Mouse (Mus musculus) spleen, adult 2 months (tissue): ENCODE measurements at regions not wholly inside any gene's neighbourhood (a gene's known extent, or its start where the extent isn't known, plus 50 kb on each side); places are given as distances from the start of the nearest gene placed in this dataset.
"Not testable (repeated sequence)": the region's sequence is repeated elsewhere in the genome, so short reads cannot be mapped to it uniquely, and the experiment has no call there.

Experiments used
- DNase-seq, 2 experiments: peaks; one replicate each; pipeline versions ENCODE4 v3.0.0 to v3.0.0-alpha.2; 2012 to 2021; ENCODE audit warnings: low spot score in 2 of 2, low read depth in 1 of 2
- H3K27ac ChIP-seq: fragments of 200-500 bp; 2 replicates; pipeline ENCODE4 v1.5.1; 2012; ENCODE audit warnings: low read length, inconsistent platforms; ENCODE audit not compliant: insufficient read depth
- H3K27me3 ChIP-seq: fragments of 200-500 bp; 2 replicates; pipeline ENCODE4 v1.6.1; 2012; ENCODE audit warnings: mild to moderate bottlenecking, moderate library complexity, low read length, inconsistent platforms; ENCODE audit not compliant: control insufficient read depth, insufficient read depth
- H3K36me3 ChIP-seq: fragments of 200-500 bp; 2 replicates; pipeline ENCODE4 v1.6.1; 2012; ENCODE audit warnings: mild to moderate bottlenecking, low read length, inconsistent platforms; ENCODE audit not compliant: control insufficient read depth, insufficient read depth
- H3K4me1 ChIP-seq: fragments of 200-500 bp; 2 replicates; pipeline ENCODE4 v1.6.1; 2011; ENCODE audit warnings: inconsistent platforms; ENCODE audit not compliant: control insufficient read depth, insufficient read depth, insufficient read length
- H3K4me3 ChIP-seq: fragments of 200-500 bp; 2 replicates; pipeline ENCODE4 v1.5.1; 2011; ENCODE audit warnings: mild to moderate bottlenecking, inconsistent platforms; ENCODE audit not compliant: insufficient read depth, insufficient read length; ENCODE audit errors: extremely low read depth
- CTCF ChIP-seq: fragments of 200-500 bp; IDR thresholded peaks from 2 replicates; pipeline ENCODE4 v1.5.1; 2011; ENCODE audit warnings: mild to moderate bottlenecking, inconsistent platforms; ENCODE audit not compliant: insufficient read depth, insufficient read length, insufficient replicate concordance; ENCODE audit errors: extremely low read depth
- POLR2A ChIP-seq: fragments of 200-500 bp; IDR thresholded peaks from 2 replicates; pipeline ENCODE4 v1.6.1; 2011; ENCODE audit warnings: low read depth, low read length, inconsistent platforms
- WGBS: fragments of 180-500 bp; shearing (Covaris S2); methylation state at CpG from one replicate; pipeline ENCODE4 v1.1.7; 2018; 5-methylcytosine and 5-hydroxymethylcytosine counted together

DNA sequence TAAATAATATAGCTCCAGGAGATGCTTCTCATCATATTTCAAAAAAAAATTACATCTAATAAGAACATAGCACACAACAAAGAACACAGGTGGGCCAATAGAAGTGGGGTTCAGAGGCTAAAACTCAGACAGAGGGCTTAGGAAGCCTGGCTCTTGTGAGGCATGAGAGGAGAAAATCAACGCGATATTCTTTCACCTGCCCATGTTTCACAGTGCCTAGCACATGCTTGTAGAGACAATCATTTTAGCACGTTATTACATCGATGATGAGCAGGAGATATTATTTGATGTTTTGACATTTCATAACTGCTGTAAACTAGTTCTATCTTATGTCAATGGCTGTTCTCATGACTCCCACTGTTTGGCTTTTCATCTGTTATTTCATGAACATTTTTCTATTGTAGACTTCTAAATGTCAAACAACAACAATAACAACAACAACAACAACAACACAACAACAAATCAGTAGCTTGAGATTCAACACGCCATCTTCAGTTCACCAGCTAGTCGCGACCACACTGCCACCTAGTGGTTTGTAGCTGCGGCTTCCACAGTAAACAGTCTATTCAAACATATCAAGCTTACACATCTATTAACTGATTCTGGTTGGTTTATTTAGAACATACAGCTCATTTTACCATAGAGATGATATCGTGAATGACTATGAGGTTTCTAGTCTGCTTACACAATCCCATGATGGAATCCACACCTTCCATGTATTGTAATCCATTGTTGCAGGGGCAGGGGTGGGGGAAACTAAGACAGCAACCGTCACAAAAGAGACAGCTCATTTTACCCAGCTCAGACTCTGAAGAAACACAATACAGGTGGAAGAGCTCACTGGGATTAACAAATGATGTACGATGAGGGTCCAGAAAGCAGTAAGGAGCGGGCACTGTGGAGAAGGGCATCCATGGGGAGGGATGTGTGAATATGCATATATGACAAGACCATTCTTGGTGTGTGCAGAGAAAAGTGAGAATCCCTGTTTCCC is 60.5 kb upstream of the Tmem200a start:
- whole genome bisulfite sequencing, result 40% methylated on average over 12 of the region's 12 CpGs
- DNase-seq, result peak in 1 of 2 experiments; percentile 5
- H3K4me3 ChIP-seq, result no peak overlapping the region
- H3K36me3 ChIP-seq, result no peaks in the 10 kb centered on the region
- H3K27ac ChIP-seq, result no peak overlapping the region
- no peaks in the 10 kb centered on the region for H3K27me3 ChIP-seq
- TF ChIP-seq POLR2A (no peak), CTCF (peak; percentile 50; the same call in 1 of the 2 replicates)
- H3K4me1 ChIP-seq, result no peaks in the 10 kb centered on the region

DNA sequence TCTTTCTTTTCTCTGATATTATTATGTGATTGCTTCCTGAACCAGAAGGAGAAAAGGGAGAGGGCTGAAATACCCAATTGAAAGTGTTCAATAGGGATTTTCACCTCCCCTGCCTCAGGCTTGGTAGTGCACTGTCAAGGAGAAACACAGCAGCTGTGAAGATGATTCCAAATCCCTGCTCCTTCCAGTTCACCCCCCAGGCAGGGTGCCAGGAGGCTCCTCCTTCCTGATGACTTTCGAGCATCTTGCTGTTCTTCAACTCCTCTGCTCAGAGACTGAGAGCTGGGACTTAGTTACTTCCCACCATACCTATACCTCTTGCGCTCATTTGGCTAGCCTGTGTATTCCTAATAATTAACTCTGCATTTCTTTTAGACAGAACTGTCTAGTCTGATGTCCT is 73.7 kb upstream of the Tmem200a start:
- H3K36me3 ChIP-seq, result no peaks in the 10 kb centered on the region
- TF ChIP-seq CTCF, result no peak
- TF ChIP-seq POLR2A, result no peak
- no peak overlapping the region for H3K4me3 ChIP-seq
- no peak for DNase-seq
- H3K27ac ChIP-seq, result no peak overlapping the region
- H3K4me1 ChIP-seq, result no peaks in the 10 kb centered on the region
- no peaks in the 10 kb centered on the region for H3K27me3 ChIP-seq
- WGBS, result 79% methylated on average over 2 of the region's 2 CpGs

DNA sequence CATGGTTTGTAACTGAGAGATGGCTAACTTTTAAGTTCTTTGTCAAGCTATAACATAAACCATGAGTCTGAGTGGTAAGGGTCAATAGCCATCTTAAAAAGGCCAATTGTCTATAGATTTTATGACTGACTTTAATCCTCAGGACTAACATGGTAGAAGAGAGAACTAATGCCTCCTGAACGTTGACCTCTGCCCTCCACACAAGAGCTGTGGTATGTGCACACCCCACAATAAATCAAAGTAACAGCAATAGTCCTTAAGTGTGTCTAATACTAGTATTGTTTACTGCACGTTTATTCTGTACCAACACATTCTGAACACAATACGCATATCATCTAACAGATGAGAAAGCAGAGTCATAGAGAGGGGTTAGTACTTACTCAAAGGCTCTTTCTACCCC is 70.7 kb upstream of the Samd3 start:
- TF ChIP-seq CTCF (no peak), POLR2A (no peak)
- no peak overlapping the region for H3K27ac ChIP-seq
- H3K4me1 ChIP-seq, result no peaks in the 10 kb centered on the region
- no peak for DNase-seq
- H3K36me3 ChIP-seq, result no peaks in the 10 kb centered on the region
- H3K27me3 ChIP-seq, result no peaks in the 10 kb centered on the region
- H3K4me3 ChIP-seq, result no peak overlapping the region
- 59% methylated on average over 3 of the region's 3 CpGs for WGBS

DNA sequence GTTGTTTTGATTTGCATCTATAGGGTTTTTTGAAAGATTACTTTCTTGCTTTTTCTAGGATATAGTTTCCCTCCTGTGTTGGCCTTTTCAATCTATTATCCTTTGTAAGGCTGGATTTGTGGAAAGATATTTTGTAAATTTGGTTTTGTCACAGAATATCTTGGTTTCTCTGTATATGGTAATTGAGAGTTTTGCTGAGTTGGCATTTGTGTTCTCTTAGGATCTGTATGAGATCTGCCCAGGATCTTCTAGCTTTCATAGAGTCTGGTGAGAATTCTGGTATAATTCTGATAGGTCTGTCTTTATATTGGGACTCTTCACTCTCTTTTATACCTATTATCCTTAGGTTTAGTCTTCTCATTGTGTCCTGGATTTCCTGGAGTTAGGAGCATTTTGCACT is 68.4 kb upstream of the Samd3 start:
- not testable (repeated sequence) for DNase-seq

DNA sequence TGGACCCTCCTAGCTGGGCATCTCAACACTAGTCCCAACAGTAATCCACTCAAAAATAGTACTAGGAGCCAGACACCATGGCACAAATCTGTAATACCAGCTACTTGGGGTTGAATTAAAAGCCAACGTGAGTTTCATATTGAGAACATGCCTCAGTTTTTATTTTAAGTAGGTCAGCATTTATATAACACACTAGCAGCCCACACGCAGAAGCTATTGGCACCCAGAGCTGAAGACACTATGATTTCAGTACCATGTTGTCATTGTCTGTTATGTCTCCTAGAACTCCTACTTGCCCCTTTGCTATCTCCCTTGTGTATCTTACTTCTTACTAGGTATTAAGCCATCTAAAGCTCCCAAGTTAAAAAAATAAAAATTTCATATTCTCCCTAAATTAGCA is 65.0 kb upstream of the Samd3 start:
- no peak for TF ChIP-seq POLR2A
- no peak for TF ChIP-seq CTCF
- no peak overlapping the region for H3K27ac ChIP-seq
- WGBS, result 78% methylated on average over 2 of the region's 2 CpGs
- no peaks in the 10 kb centered on the region for H3K4me1 ChIP-seq
- DNase-seq, result no peak
- no peak overlapping the region for H3K4me3 ChIP-seq
- H3K27me3 ChIP-seq, result no peaks in the 10 kb centered on the region
- no peaks in the 10 kb centered on the region for H3K36me3 ChIP-seq

More for the DNA sequence above, 68.4 kb upstream of the Samd3 start:
- not testable (repeated sequence) for H3K27ac ChIP-seq, H3K27me3 ChIP-seq, H3K36me3 ChIP-seq, H3K4me1 ChIP-seq, H3K4me3 ChIP-seq

DNA sequence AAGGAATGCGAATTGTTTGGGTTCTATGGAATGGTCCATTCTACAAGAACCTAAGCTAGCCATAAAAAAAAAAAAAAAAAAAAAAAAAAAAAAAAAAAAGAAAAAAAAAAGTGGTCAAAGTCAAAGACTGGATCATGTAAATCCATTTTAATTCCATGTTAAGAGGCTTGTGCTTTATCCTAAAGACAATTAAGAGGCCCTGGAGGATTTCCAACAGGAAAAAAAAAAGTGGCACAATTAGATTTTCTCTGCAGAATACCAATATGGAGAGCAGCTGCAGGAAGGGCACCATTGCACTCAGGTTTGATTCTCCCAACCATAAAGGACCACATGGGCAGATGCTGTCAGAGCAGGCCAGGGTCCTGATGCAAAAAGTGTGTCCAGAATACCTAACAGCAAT is 51.9 kb upstream of the Samd3 start:
- TF ChIP-seq CTCF (no peak), POLR2A (no peak)
- no peak for DNase-seq
- no peak overlapping the region for H3K27ac ChIP-seq
- H3K36me3 ChIP-seq, result no peaks in the 10 kb centered on the region
- no peak overlapping the region for H3K4me3 ChIP-seq
- WGBS, result 91% methylated on average over 1 of the region's 1 CpGs
- H3K4me1 ChIP-seq, result no peaks in the 10 kb centered on the region
- H3K27me3 ChIP-seq, result no peaks in the 10 kb centered on the region

DNA sequence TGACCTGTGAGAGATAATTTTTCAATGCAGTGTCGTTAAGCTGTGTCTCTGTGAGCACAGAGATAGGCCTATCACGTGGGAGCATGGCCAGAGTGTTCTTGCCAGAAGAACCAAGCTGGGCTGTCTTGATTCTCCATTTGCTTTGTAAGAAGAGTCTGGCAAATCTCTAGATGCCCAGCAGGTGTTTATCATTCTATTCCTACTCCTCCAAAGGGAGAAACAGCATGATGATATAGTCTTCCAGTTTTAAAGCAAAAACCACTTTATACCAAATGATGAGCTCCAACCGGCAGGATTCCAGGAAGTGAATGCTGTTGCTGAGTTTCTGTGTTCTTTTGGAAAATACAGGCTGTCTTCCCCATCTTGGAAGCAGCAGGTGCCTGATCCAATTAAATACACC is 51.2 kb upstream of the Samd3 start:
- 77% methylated on average over 3 of the region's 3 CpGs for WGBS
- no peak for DNase-seq
- Histone ChIP-seq H3K36me3 (no peaks in the 10 kb centered on the region), H3K4me1 (no peaks in the 10 kb centered on the region), H3K27me3 (no peaks in the 10 kb centered on the region), H3K27ac (no peak overlapping the region), H3K4me3 (no peak overlapping the region)
- TF ChIP-seq POLR2A (no peak), CTCF (no peak)
